Mouse (Mus musculus) granulocyte monocyte progenitor cell, adult 5-6 weeks (primary cell): Measurements from ENCODE around the gene Arl2bp. TPM values are rescaled to one million over a fixed set of nuclear protein-coding genes. Genes with fewer than 3 reads are reported as not detected.

Source experiments
- ATAC-seq: replicated peaks from 2 replicates; pipeline ENCODE4 v1.8.0; 2016; ENCODE audit warnings: mild to moderate bottlenecking, moderate TSS enrichment, inconsistent platforms; ENCODE audit not compliant: poor library complexity, severe bottlenecking
- total RNA-seq, 2 experiments: library from RNA; stranded (forward) in 1 of 2; stranded (reverse) in 1 of 2; fragments of 200-712, 200-1000 nt in 1 of 2; fragments of >200 nt in 1 of 2; fragmentation: Nextera tagmentation in 1 of 2; gene quantifications; 2 replicates each; pipeline ENCODE4 v1.2.3; 2014 to 2017

The Arl2bp gene
- total RNA-seq (2014; fragmentation: Nextera tagmentation) (36.4 and 44.0 TPM in 2 replicates), total RNA-seq (2017) (41.1 and 100 TPM in 2 replicates)

DNA sequence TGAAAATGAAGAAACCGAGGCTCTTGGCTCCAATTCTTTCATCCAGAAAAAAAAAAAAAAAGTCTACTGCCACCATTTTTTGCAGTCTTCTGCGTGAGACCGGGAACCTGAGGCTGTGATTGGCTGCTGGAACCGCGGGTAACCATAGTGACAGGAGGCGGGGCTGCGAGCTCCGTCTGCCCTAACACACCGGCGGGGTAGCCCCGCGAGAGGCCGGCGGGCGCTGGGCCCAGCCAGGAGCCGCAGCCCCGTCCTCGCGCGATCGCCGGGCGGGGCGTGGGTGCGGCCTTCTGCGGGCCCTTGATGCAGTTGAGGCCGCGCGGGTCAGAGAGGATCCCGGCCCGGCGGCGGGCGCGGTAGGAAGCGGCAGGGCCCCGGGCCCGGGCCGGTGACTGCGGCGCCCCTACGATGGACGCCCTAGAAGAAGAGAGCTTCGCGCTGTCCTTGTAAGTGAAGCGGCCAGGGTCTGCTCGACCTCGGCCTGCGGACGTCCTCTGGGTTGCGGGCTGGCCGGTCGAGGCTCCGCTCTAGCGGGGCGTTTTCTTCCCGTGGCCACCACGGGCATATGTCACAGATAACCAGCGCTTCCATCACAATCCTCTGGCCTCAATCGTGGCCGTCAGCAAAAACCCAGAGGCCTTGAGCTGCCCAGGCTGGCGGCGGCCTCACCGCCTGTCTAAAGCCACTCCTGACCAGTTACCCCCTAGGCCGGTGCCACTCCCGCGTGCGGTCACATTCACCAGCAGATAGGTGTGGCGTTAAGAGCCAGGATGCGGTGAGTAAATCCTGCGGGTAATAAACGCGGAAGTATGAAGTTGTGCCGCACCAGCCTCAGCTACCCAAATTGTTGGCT is at the start of gene Arl2bp:
TSS of gene Arl2bp (plus strand) at position 145 of the 853 bp plus-strand sequence.
- peak; percentile 99 for ATAC-seq

DNA sequence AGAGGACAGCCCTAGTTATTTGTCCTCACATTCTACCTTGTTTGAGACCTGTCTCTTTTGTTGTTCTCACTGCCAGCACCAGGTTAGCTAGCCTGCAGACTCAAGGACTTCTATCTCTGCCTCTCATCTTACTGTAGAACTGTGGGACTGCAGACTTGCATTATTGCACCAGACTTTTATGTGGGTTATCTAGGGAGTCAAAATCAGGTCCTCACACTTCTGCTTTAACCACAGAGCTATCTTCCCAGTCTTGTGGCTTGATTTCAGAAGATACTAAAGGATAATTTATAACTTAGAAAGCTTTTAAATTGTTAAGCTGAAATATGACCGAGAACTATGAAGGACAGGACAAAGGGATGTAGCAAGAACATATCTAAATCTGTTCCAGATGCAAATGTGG is 41.5 kb upstream of the Arl2bp start:
- ATAC-seq = no peak

DNA sequence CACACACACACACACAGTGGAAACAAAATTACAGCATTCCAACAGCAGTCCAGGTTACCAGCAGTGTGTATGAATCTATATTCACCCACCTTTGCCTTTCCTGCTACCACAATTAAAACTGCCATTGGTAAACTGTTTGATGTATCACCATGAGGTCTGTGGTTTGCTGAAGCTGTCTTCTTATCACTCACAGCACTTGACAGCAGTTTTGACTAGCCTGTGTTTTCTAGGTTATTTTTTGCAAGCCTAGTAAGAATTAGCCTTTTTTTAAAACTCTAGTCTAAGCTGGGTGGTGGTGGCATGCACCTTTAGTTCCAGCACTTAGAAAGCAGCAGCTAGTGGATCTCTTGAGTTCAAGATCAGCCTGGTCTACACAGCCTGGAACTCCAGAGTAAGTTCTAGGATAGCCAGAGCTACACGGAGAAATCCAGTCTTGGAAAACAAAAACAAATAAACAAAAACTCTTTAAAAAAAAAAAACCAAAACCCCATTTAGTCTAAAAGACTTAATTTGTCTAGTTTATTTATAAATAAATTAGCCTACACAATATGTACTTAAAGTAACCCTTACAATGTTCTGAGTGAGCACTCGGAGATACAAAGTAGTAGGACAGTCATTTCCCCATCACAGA is 32.7 kb upstream of the Arl2bp start:
- ATAC-seq = no peak

- ATAC-seq = peak; percentile 98
Measured at GRCm38 (mm10) chr8:94634211-94634610, 32.2 kb upstream of the Arl2bp start.

- no peak for ATAC-seq
Measured at GRCm38 (mm10) chr8:94641183-94641582, 25.2 kb upstream of the Arl2bp start.

DNA sequence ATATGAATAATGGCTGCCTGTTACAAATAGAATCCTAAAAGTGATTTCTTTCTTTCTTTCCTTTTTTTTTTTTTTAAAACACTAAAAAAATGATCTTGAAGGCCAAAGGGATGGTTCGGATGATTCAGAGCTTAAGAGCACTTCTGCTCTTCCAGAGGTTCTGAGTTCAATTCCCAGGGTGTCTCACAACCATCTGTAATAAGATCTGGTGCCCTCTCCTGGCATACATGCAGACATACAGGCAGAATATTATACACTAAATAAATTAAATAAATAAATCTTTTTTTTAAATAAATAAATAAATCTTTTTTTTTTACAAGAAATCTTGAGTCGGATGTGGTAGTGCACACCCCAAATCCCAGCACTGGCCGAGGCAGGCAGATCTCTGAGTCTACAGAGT is 24.5 kb upstream of the Arl2bp start:
- no peak for ATAC-seq

GRCm38 (mm10) chr8:94645202-94645601 is 21.2 kb upstream of the Arl2bp start:
- no peak for ATAC-seq

- no peak for ATAC-seq
Measured at GRCm38 (mm10) chr8:94646165-94646564, 20.2 kb upstream of the Arl2bp start.

DNA sequence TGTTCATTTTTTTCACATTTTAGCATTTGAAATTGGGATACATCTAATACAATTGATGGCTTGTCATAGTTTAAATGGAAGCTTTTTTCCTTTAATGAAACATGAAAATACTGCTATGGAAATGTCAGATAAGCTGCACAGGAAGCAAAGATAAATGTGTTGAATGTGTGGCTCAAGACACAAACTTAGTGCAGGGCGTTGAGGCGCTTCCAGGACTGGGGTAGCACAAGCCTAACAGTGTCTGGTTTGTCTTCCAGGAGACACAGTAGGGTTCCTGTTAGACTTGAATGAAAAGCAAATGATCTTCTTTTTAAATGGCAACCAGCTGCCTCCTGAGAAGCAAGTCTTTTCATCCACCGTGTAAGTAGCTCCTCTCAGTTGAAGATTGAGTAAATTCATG is 16.9 kb upstream of the Arl2bp start:
- ATAC-seq = no peak

DNA sequence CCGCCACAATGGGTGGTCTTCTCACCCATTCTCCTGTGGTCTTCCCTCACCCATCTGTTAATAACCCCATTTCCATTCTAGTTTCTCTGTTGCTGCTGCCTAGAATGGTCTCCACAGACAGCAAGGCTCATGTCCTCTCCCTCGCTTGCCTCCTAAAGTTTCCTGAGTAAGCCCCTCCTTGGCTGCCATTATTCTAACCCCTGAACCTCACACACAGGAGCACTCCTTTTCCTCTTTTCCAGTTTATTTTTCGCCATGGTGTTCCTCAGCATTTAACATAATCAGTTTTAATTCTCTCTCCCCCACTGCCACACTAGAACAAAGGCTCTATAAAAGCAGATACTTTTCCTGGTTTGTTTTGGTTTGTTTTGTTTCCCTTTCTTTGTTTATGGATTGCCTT is 13.4 kb upstream of the Arl2bp start:
- ATAC-seq = no peak

DNA sequence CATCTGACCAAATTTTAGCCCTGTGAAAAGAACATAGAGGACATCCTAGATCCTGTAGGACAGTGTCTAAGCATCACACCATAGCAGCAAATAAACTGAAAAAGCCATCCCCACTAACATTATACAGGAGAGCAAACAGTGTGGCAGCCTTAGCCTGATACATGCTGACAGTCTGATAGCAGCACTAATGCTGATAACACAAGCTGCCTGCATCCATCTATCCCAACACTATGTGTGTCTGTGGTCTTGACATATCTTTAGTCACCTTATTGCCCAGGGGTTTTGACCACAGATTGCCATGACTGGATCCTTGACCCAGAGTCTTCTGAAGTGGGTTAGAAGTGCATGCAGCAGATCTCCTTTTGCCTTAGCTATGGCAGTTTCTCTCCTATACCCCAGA is 11.4 kb upstream of the Arl2bp start:
- no peak for ATAC-seq

- ATAC-seq = no peak
Measured at GRCm38 (mm10) chr8:94658031-94658430, 8.4 kb upstream of the Arl2bp start.

DNA sequence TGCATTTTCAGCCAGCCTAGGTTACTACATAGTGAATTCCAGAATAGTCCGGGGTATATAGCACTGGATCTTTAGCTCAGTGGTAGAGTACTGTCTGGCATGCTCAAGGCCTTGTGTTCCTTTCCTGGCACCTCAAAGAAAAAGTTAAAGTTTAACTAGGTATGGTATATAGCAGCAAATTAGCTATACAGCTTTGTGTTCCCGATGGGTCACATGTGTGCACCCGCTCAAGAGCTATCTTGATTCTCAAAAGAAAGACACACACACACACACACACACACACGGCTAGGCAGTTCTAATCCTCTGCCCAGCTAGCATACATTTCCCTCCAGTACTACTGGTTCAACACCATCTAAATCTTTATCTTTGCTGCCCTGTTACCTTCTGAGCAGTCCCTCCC is 6.0 kb upstream of the Arl2bp start:
- no peak for ATAC-seq

DNA sequence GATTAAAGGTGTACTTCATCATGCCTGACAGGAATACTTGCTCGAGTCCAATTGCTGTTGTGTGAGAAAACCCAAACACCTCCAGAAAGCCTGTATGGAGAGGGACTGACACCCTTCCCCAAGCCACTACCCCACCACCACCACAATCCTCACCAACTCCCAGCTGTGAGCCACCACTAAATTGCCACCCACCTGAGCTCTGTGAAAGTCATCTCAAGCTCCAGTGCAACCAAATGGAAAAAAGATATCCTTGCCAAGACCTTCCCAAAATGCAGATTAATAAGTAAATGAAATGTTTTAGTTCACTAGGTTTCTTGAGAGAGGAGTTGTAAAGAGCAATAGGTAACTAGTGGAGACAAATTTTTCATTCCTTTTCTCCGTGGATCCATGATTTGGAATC is 1.7 kb upstream of the Arl2bp start:
- ATAC-seq = no peak

DNA sequence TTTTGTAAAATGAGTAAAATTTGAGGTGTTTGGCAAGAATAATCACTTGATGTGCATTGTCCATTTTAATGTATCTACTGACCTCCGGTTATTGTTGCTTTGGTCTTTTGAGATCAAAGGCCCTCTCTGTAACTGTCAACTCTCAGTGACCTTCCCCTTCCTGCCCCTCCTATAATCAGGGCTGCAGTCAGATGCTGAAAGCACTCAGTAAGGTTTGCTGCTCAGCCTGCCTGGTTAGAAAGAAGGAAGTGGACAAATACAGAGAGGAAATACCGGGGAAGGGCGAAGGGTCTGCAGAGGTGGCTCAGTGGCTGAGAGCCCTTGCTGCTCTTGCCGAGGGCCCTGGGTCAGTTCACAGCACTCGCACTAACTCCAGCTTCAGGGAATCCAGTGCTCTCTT is 8.0 kb downstream of the Arl2bp start:
- ATAC-seq = peak; percentile 86

- no peak for ATAC-seq
Measured at GRCm38 (mm10) chr8:94675923-94676322, 9.5 kb downstream of the Arl2bp start.

DNA sequence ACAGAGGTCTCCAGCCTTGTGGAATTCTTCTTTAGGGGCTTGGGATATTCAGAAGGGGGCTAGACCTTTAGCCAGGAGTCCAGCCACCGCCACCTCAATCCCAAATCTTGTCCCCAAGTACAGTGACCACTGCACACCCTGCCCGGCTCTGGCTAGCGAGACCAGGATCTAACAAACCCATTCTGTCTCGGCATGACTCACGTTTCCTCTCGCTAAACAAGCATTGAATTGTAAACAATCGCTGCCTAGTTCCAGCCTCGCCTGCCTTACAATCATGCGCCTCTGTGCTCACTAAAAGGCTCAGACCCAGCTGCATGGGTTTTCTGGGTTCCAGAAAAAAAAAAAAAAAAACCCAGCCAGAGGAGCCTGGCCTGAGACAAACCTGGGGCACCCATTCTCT is 12.2 kb downstream of the Arl2bp start:
- ATAC-seq = no peak

DNA sequence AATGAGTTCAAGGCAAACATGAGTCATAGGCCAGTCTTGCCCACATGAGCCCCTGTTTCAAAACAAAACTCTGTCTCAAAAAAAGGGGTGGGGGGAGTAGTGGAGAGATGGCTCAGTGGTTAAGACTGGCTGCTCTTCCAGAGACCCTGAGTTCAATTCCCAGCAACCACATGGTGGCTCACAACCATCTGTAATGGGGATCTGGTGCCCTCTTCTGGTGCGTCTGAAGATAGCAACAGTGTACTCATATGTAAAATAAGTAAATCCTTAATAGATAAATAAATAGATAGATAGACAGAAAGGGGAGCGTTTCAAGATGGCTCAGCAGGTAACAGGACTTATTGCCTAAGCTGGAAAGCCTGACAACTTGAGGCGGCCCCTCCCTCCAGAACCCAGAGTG is 14.0 kb downstream of the Arl2bp start:
- no peak for ATAC-seq

DNA sequence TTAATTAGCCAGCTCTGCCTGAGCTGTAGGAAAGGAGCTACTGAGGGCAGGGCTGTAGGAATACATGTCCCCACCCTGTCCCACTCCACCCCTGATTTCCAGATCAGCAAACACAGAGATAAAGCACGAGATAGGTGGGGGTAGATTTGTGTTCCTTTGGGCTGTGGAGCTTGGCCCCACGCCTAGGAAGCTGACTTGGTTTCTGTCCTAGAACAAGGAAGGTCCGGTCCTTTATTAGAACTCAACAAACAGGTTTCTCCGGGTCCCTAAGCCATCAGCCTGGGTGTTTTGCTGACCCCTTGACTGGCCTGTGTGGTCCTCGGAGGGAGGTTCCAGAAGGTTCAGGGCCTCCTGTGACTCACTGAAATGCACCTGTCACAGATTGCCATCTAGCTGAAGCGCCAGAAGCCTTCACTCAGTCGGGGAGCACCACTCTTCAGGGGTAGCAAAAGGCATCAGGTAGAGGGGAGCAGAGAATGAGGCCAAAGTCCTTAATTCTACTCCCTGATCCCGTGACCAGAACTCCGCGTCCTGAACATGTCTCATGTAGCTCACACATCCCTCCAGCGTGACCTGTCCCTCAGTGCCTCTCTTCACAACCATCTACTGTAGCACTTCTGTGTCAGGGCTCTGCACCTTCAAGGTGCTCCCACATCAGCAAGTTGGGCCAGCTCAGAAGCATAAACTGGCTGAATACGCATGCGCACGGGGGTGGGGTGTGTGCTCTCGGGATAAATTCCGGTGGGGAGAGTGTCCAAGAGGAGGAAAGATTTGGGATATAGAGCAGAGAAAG is 16.5 kb downstream of the Arl2bp start:
- ATAC-seq = no peak

DNA sequence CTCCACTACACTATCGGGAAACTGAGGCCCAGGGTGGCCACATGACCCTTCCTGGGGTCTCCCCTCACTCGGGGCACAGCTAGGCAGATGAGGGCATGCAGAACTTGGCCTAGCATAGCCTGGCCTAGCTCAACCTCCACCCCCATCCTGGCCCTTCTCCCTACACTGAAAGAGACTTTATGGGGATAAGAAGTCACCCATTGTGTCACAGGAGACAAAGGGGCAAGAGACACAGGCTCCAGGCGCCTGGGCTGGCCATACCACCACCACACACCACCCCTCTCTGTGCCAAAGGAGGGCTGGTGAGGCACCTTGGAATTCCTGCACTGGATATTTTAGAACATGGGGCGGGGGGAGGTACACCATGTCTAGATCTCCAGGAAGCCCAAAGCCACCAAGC is 17.9 kb downstream of the Arl2bp start:
- no peak for ATAC-seq

DNA sequence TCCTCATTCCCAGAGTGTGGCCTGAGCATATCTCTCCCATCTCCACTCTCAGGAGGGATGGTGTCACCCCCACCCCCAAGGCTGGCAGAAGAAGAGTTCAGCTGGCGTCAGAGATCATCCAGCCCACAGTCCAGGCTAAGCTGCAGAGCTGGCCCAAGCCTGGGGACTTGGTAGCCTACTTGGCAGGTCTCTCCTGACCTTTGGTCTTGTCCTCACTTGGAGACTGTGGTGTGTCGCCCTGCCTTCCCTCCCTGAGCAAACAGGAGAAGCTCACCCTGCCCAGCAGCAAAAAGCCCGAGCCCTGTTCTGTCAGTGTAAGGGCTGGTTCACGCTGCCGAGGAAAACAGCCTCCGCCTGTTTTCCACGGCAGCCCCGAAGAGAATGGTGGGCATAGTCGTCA is 19.6 kb downstream of the Arl2bp start:
- ATAC-seq = no peak
